Mouse (Mus musculus): ENCODE measurements around the gene Sun2. TPM values are rescaled to one million over a fixed set of nuclear protein-coding genes. Genes with fewer than 3 reads are reported as not detected.
A peak's percentile ranks its signal among the peaks of the same experiment; 100 is the strongest.

Gene Sun2
- polyA plus RNA-seq, 1 experiment from 2014 or later, result 4.5 TPM

- H3K4me1 ChIP-seq (replicated peaks), result peaks cover 55% of the 10 kb centered on the region
- H3K27ac ChIP-seq (ENCODE audit: poor library complexity, severe bottlenecking), result peak overlapping the region; percentile 49; the same call in 1 of the 2 replicates
- 0 out of 2 replicates have a peak overlapping the region, but pooled peaks have one; percentile 34 for H3K9ac ChIP-seq
- no peak overlapping the region for H3K4me3 ChIP-seq
- H3K27me3 ChIP-seq (replicated peaks), result no peaks in the 10 kb centered on the region
- H3K9me3 ChIP-seq (replicated peaks), result no peaks in the 10 kb centered on the region
- WGBS, result 52% methylated on average over 16 of the region's 16 CpGs
- peak overlapping the region; percentile 40 for H3K4me2 ChIP-seq
- no peak for ATAC-seq (ENCODE audit: insufficient number of reproducible peaks, low FRiP score)
- H3K36me3 ChIP-seq, result peaks cover 22% of the 10 kb centered on the region
Observed at GRCm38 (mm10) chr15:79767327-79767961, 25.1 kb upstream of the Sun2 start.

- no peaks in the 10 kb centered on the region for H3K9me3 ChIP-seq (replicated peaks)
- H3K4me3 ChIP-seq, result no peak overlapping the region
- peaks cover 55% of the 10 kb centered on the region for H3K4me1 ChIP-seq (replicated peaks)
- peaks cover 27% of the 10 kb centered on the region for H3K36me3 ChIP-seq
- H3K27me3 ChIP-seq (replicated peaks), result no peaks in the 10 kb centered on the region
- H3K4me2 ChIP-seq, result no peak overlapping the region
- no peak overlapping the region for H3K27ac ChIP-seq (ENCODE audit: poor library complexity, severe bottlenecking)
- WGBS, result 86% methylated on average over 10 of the region's 10 CpGs
- H3K9ac ChIP-seq, result no peak overlapping the region
- ATAC-seq (ENCODE audit: insufficient number of reproducible peaks, low FRiP score), result no peak
Observed at GRCm38 (mm10) chr15:79766586-79767071, 24.3 kb upstream of the Sun2 start.

- Histone ChIP-seq H3K9me3 (replicated peaks) (no peaks in the 10 kb centered on the region), H3K27ac (ENCODE audit: poor library complexity, severe bottlenecking) (no peak overlapping the region), H3K4me1 (replicated peaks) (peaks cover 52% of the 10 kb centered on the region), H3K36me3 (peaks cover 27% of the 10 kb centered on the region), H3K4me3 (no peak overlapping the region), H3K27me3 (replicated peaks) (no peaks in the 10 kb centered on the region), H3K4me2 (no peak overlapping the region), H3K9ac (no peak overlapping the region)
- 57% methylated on average over 9 of the region's 10 CpGs for WGBS
- ATAC-seq (ENCODE audit: insufficient number of reproducible peaks, low FRiP score), result no peak
Observed at GRCm38 (mm10) chr15:79766168-79766567, 23.8 kb upstream of the Sun2 start.

GRCm38 (mm10) chr15:79765361-79765760 lies 23.0 kb upstream of the Sun2 start:
- peaks cover 44% of the 10 kb centered on the region for H3K4me1 ChIP-seq (replicated peaks)
- 72% methylated on average over 2 of the region's 2 CpGs for WGBS

GRCm38 (mm10) chr15:79764539-79765267 lies 22.4 kb upstream of the Sun2 start:
- 75% methylated on average over 11 of the region's 11 CpGs for WGBS
- Histone ChIP-seq H3K4me2 (no peak overlapping the region), H3K4me1 (replicated peaks) (peaks cover 38% of the 10 kb centered on the region), H3K27ac (ENCODE audit: poor library complexity, severe bottlenecking) (no peak overlapping the region), H3K27me3 (replicated peaks) (no peaks in the 10 kb centered on the region), H3K9ac (no peak overlapping the region), H3K36me3 (peaks cover 27% of the 10 kb centered on the region), H3K4me3 (no peak overlapping the region), H3K9me3 (replicated peaks) (no peaks in the 10 kb centered on the region)
- no peak for ATAC-seq (ENCODE audit: insufficient number of reproducible peaks, low FRiP score)

More at GRCm38 (mm10) chr15:79765361-79765760, 23.0 kb upstream of the Sun2 start:
- ATAC-seq (ENCODE audit: insufficient number of reproducible peaks, low FRiP score), result no peak
- no peak overlapping the region for H3K27ac ChIP-seq (ENCODE audit: poor library complexity, severe bottlenecking)
- no peak overlapping the region for H3K4me2 ChIP-seq
- H3K9ac ChIP-seq, result no peak overlapping the region
- H3K4me3 ChIP-seq, result no peak overlapping the region
- no peaks in the 10 kb centered on the region for H3K27me3 ChIP-seq (replicated peaks)
- H3K36me3 ChIP-seq, result peaks cover 27% of the 10 kb centered on the region
- H3K9me3 ChIP-seq (replicated peaks), result no peaks in the 10 kb centered on the region

GRCm38 (mm10) chr15:79763601-79764246 lies 21.4 kb upstream of the Sun2 start:
- Histone ChIP-seq H3K27ac (ENCODE audit: poor library complexity, severe bottlenecking) (no peak overlapping the region), H3K36me3 (peaks cover 27% of the 10 kb centered on the region), H3K4me2 (no peak overlapping the region), H3K9ac (no peak overlapping the region), H3K4me1 (replicated peaks) (peaks cover 33% of the 10 kb centered on the region), H3K27me3 (replicated peaks) (no peaks in the 10 kb centered on the region), H3K4me3 (no peak overlapping the region), H3K9me3 (replicated peaks) (no peaks in the 10 kb centered on the region)
- ATAC-seq (ENCODE audit: insufficient number of reproducible peaks, low FRiP score), result no peak
- 85% methylated on average over 7 of the region's 7 CpGs for WGBS

GRCm38 (mm10) chr15:79763001-79763400 lies 20.7 kb upstream of the Sun2 start:
- ATAC-seq (ENCODE audit: insufficient number of reproducible peaks, low FRiP score), result no peak
- peaks cover 27% of the 10 kb centered on the region for H3K36me3 ChIP-seq
- H3K27ac ChIP-seq (ENCODE audit: poor library complexity, severe bottlenecking), result no peak overlapping the region
- peaks cover 25% of the 10 kb centered on the region for H3K4me1 ChIP-seq (replicated peaks)
- no peaks in the 10 kb centered on the region for H3K27me3 ChIP-seq (replicated peaks)
- H3K9me3 ChIP-seq (replicated peaks), result no peaks in the 10 kb centered on the region
- no peak overlapping the region for H3K4me2 ChIP-seq
- WGBS, result 89% methylated on average over 9 of the region's 9 CpGs
- H3K4me3 ChIP-seq, result no peak overlapping the region
- H3K9ac ChIP-seq, result no peak overlapping the region

- Histone ChIP-seq H3K4me3 (no peak overlapping the region), H3K36me3 (peaks cover 27% of the 10 kb centered on the region), H3K9me3 (replicated peaks) (no peaks in the 10 kb centered on the region), H3K4me1 (replicated peaks) (peaks cover 6% of the 10 kb centered on the region), H3K27me3 (replicated peaks) (no peaks in the 10 kb centered on the region), H3K27ac (ENCODE audit: poor library complexity, severe bottlenecking) (no peak overlapping the region), H3K9ac (no peak overlapping the region), H3K4me2 (no peak overlapping the region)
- no peak for ATAC-seq (ENCODE audit: insufficient number of reproducible peaks, low FRiP score)
- WGBS, result 82% methylated on average over 6 of the region's 6 CpGs
Observed at GRCm38 (mm10) chr15:79760956-79761355, 18.6 kb upstream of the Sun2 start.

GRCm38 (mm10) chr15:79757118-79757517 lies 14.8 kb upstream of the Sun2 start:
- H3K9ac ChIP-seq, result no peak overlapping the region
- 82% methylated on average over 3 of the region's 3 CpGs for WGBS
- no peak overlapping the region for H3K27ac ChIP-seq (ENCODE audit: poor library complexity, severe bottlenecking)
- no peak overlapping the region for H3K4me3 ChIP-seq
- H3K27me3 ChIP-seq (replicated peaks), result 0 out of 2 replicates have a peak, but pooled peaks cover 3% of the 10 kb centered on the region
- H3K4me2 ChIP-seq, result no peak overlapping the region
- H3K4me1 ChIP-seq (replicated peaks), result no peaks in the 10 kb centered on the region
- no peak for ATAC-seq (ENCODE audit: insufficient number of reproducible peaks, low FRiP score)
- no peaks in the 10 kb centered on the region for H3K9me3 ChIP-seq (replicated peaks)
- H3K36me3 ChIP-seq, result peaks cover 2% of the 10 kb centered on the region; the same call in 1 of the 2 replicates

GRCm38 (mm10) chr15:79755977-79756625 lies 13.8 kb upstream of the Sun2 start:
- 0 out of 2 replicates have a peak, but pooled peaks cover 3% of the 10 kb centered on the region for H3K27me3 ChIP-seq (replicated peaks)
- H3K9me3 ChIP-seq (replicated peaks), result no peaks in the 10 kb centered on the region
- H3K27ac ChIP-seq (ENCODE audit: poor library complexity, severe bottlenecking), result no peak overlapping the region
- WGBS, result 69% methylated on average over 8 of the region's 8 CpGs
- H3K4me2 ChIP-seq, result no peak overlapping the region
- H3K4me1 ChIP-seq (replicated peaks), result no peaks in the 10 kb centered on the region
- H3K4me3 ChIP-seq, result no peak overlapping the region
- ATAC-seq (ENCODE audit: insufficient number of reproducible peaks, low FRiP score), result no peak
- no peaks in the 10 kb centered on the region for H3K36me3 ChIP-seq
- no peak overlapping the region for H3K9ac ChIP-seq

GRCm38 (mm10) chr15:79755176-79755575 lies 12.8 kb upstream of the Sun2 start:
- no peak overlapping the region for H3K27ac ChIP-seq (ENCODE audit: poor library complexity, severe bottlenecking)

More at GRCm38 (mm10) chr15:79755176-79755575, 12.8 kb upstream of the Sun2 start:
- Histone ChIP-seq H3K27me3 (replicated peaks) (0 out of 2 replicates have a peak, but pooled peaks cover 3% of the 10 kb centered on the region), H3K4me3 (no peak overlapping the region), H3K9me3 (replicated peaks) (no peaks in the 10 kb centered on the region), H3K4me2 (no peak overlapping the region), H3K9ac (no peak overlapping the region), H3K36me3 (no peaks in the 10 kb centered on the region), H3K4me1 (replicated peaks) (no peaks in the 10 kb centered on the region)
- WGBS, result 80% methylated on average over 4 of the region's 4 CpGs
- ATAC-seq (ENCODE audit: insufficient number of reproducible peaks, low FRiP score), result no peak
